Mouse (Mus musculus): ENCODE data around the gene Parvb. TPM values are rescaled to one million over a fixed set of nuclear protein-coding genes. Genes with fewer than 3 reads are reported as not detected.

The Parvb gene
- total RNA-seq, 4 experiments from 2014 or later: 37.2 to 42.3 (median 41.6) TPM

GRCm38 (mm10) chr15:84256254-84256850 lies 24.5 kb downstream of the Parvb start:
- DNase-seq (ENCODE audit: low spot score in 2 of 2): no peak

- DNase-seq (ENCODE audit: low spot score in 2 of 2): no peak
Measured at GRCm38 (mm10) chr15:84256864-84257263, 25.0 kb downstream of the Parvb start.

GRCm38 (mm10) chr15:84258602-84259355 lies 26.9 kb downstream of the Parvb start:
- DNase-seq (ENCODE audit: low spot score in 2 of 2): no peak

GRCm38 (mm10) chr15:84260123-84260822 lies 28.4 kb downstream of the Parvb start:
- DNase-seq (ENCODE audit: low spot score in 2 of 2): peak; percentile 45 to 47

GRCm38 (mm10) chr15:84262630-84263029 lies 30.8 kb downstream of the Parvb start:
- no peak for DNase-seq (ENCODE audit: low spot score in 2 of 2)

- DNase-seq (ENCODE audit: low spot score in 2 of 2): no peak
Measured at GRCm38 (mm10) chr15:84263573-84263972, 31.7 kb downstream of the Parvb start.

GRCm38 (mm10) chr15:84265141-84265540 lies 33.3 kb downstream of the Parvb start:
- no peak for DNase-seq (ENCODE audit: low spot score in 2 of 2)

- no peak for DNase-seq (ENCODE audit: low spot score in 2 of 2)
Measured at GRCm38 (mm10) chr15:84266290-84266689, 34.4 kb downstream of the Parvb start.

- DNase-seq (ENCODE audit: low spot score in 2 of 2): no peak
Measured at GRCm38 (mm10) chr15:84267720-84268260, 35.9 kb downstream of the Parvb start.

- no peak for DNase-seq (ENCODE audit: low spot score in 2 of 2)
Measured at GRCm38 (mm10) chr15:84269107-84269633, 37.3 kb downstream of the Parvb start.

- DNase-seq (ENCODE audit: low spot score in 2 of 2): no peak
Measured at GRCm38 (mm10) chr15:84270032-84270431, 38.2 kb downstream of the Parvb start.

- peak in 1 of 2 experiments; percentile 43 for DNase-seq (ENCODE audit: low spot score in 2 of 2)
Measured at GRCm38 (mm10) chr15:84270463-84270862, 38.6 kb downstream of the Parvb start.

- no peak for DNase-seq (ENCODE audit: low spot score in 2 of 2)
Measured at GRCm38 (mm10) chr15:84276066-84276465, 44.2 kb downstream of the Parvb start.

GRCm38 (mm10) chr15:84278091-84278490 lies 46.2 kb downstream of the Parvb start:
- no peak for DNase-seq (ENCODE audit: low spot score in 2 of 2)

GRCm38 (mm10) chr15:84278656-84279055 lies 46.8 kb downstream of the Parvb start:
- no peak for DNase-seq (ENCODE audit: low spot score in 2 of 2)

GRCm38 (mm10) chr15:84280309-84280708 lies 48.5 kb downstream of the Parvb start:
- DNase-seq (ENCODE audit: low spot score in 2 of 2): no peak

- DNase-seq (ENCODE audit: low spot score in 2 of 2): no peak
Measured at GRCm38 (mm10) chr15:84280712-84281347, 49.0 kb downstream of the Parvb start.

- no peak for DNase-seq (ENCODE audit: low spot score in 2 of 2)
Measured at GRCm38 (mm10) chr15:84282206-84283085, 50.6 kb downstream of the Parvb start.

GRCm38 (mm10) chr15:84284059-84284458 lies 52.2 kb downstream of the Parvb start:
- no peak for DNase-seq (ENCODE audit: low spot score in 2 of 2)

- no peak for DNase-seq (ENCODE audit: low spot score in 2 of 2)
Measured at GRCm38 (mm10) chr15:84285453-84285852, 53.6 kb downstream of the Parvb start.

Data from gastrocnemius, adult 8-10 months (tissue).